Mouse (Mus musculus): ENCODE data around the gene Ttc17. TPM values are rescaled to one million over a fixed set of nuclear protein-coding genes. Genes with fewer than 3 reads are reported as not detected.

Ttc17 gene
- total and polyA plus RNA-seq, 2 experiments from 2014 or later: 19.1 to 22.9 TPM

DNA sequence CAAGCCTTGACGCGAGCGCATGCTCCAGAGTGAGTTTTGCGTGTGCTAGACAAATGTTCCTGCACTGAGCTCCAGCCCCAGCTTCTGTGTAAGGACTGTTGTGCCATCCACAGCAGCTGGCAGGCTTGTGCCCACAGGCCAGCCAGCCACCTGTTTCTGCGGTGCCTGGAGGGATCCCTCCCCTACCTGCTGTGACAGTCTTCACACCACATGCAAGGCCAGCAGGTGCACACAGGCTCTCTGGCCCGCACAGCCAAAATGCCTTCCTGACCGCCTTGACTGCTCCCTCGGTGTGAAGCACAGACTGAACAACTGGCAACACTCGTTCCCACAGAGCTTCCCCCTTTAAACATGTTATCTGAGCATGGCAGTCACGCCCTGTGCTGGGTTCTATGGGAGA, 102.5 kb downstream of the Ttc17 start:
- TF ChIP-seq CTCF (IDR thresholded peaks at IDR 0.05; ENCODE audit: low read depth): no peak
- peak; percentile 44; the same call in 1 of the 2 replicates for ATAC-seq
- H3K27ac ChIP-seq: no peak overlapping the region
- no peaks in the 10 kb centered on the region for H3K27me3 ChIP-seq (ENCODE audit: insufficient read depth, low read length)
- peaks cover 26% of the 10 kb centered on the region for H3K36me3 ChIP-seq (ENCODE audit: insufficient read depth, low read length)
- whole genome bisulfite sequencing: 71% methylated on average over 10 of the region's 10 CpGs
- H3K4me3 ChIP-seq (ENCODE audit: low read length): no peak overlapping the region
- H3K9ac ChIP-seq (replicated peaks; ENCODE audit: low read length): no peak overlapping the region
- no peak for DNase-seq (ENCODE audit: low spot score)
- H3K4me1 ChIP-seq (ENCODE audit: insufficient read depth, low read length): no peaks in the 10 kb centered on the region
- peaks cover 4% of the 10 kb centered on the region; the same call in 1 of the 2 replicates for H3K9me3 ChIP-seq (ENCODE audit: low read length)
- no peak overlapping the region for H3K4me2 ChIP-seq (ENCODE audit: low read depth, low read length)

DNA sequence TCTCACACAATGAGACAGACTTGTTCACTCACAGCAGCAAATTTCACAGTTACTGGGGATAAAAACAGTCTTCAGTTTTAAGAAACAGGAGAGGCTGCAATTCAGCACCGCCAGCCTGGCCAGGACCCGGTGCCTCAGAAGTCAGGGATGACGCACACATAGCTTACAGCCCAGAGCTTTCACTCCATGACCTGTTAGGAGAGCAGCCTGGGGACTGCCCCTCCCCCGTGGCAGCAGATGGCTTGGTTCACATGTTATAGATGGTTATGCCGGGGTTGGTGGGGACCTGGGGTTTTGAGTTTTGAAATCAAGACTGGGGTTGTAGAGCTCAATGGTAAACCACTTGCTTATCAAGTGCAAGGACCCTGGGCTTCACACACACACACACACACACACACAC, 104.1 kb downstream of the Ttc17 start:
- H3K9ac ChIP-seq (replicated peaks; ENCODE audit: low read length): no peak overlapping the region
- no peak overlapping the region for H3K4me2 ChIP-seq (ENCODE audit: low read depth, low read length)
- H3K9me3 ChIP-seq (ENCODE audit: low read length): peaks cover 4% of the 10 kb centered on the region; the same call in 1 of the 2 replicates
- no peak overlapping the region for H3K27ac ChIP-seq
- 63% methylated on average over 5 of the region's 5 CpGs for WGBS
- TF ChIP-seq CTCF (IDR thresholded peaks at IDR 0.05; ENCODE audit: low read depth): no peak
- H3K4me1 ChIP-seq (ENCODE audit: insufficient read depth, low read length): no peaks in the 10 kb centered on the region
- ATAC-seq: no peak
- DNase-seq (ENCODE audit: low spot score): peak; percentile 13
- H3K36me3 ChIP-seq (ENCODE audit: insufficient read depth, low read length): peaks cover 26% of the 10 kb centered on the region
- no peaks in the 10 kb centered on the region for H3K27me3 ChIP-seq (ENCODE audit: insufficient read depth, low read length)
- H3K4me3 ChIP-seq (ENCODE audit: low read length): no peak overlapping the region

DNA sequence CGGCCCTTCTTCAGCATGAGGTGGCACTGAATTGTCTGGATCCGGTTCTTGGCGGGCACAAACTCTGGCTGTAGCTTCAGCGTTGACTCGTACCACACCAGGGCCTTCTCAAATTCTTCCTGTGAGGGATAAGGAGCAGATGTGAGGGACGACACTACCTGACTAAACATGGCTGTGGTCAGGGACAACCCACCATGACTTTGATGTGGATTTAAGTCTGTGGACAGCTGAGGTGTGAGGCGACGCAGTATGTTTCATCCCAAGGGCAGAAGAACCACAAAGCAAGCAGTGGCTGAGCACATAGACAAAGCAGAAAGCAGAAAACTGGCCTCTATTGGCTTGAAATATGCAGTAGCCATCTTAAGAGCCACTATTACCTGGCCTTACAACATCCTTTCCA, 104.7 kb downstream of the Ttc17 start:
- peaks cover 4% of the 10 kb centered on the region; the same call in 1 of the 2 replicates for H3K9me3 ChIP-seq (ENCODE audit: low read length)
- WGBS: 90% methylated on average over 8 of the region's 8 CpGs
- no peaks in the 10 kb centered on the region for H3K4me1 ChIP-seq (ENCODE audit: insufficient read depth, low read length)
- no peaks in the 10 kb centered on the region for H3K27me3 ChIP-seq (ENCODE audit: insufficient read depth, low read length)
- DNase-seq (ENCODE audit: low spot score) (no peak), ATAC-seq (no peak)
- H3K36me3 ChIP-seq (ENCODE audit: insufficient read depth, low read length): peaks cover 26% of the 10 kb centered on the region
- no peak overlapping the region for H3K4me2 ChIP-seq (ENCODE audit: low read depth, low read length)
- H3K4me3 ChIP-seq (ENCODE audit: low read length): no peak overlapping the region
- no peak overlapping the region for H3K9ac ChIP-seq (replicated peaks; ENCODE audit: low read length)
- no peak overlapping the region for H3K27ac ChIP-seq
- no peak for TF ChIP-seq CTCF (IDR thresholded peaks at IDR 0.05; ENCODE audit: low read depth)

DNA sequence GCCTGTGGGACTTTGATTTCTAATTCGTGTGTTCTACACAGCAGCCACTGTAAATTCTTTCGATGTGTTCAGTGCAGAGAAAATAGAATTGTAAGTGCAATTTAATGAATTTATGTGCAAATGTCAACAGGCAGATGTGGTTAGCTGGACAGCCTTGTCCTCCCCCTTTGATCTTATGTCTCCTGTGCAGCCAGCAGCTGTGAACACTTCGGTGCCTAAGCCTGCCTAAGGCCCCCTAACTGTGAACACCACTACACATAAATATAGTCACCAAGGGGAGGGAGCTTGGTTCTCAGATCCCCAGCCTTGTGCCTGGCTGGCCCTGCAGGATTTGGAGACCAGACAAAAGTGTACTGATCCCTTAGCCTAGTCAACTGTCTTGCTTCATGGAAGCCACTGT, 109.0 kb downstream of the Ttc17 start:
- no peak for TF ChIP-seq CTCF (IDR thresholded peaks at IDR 0.05; ENCODE audit: low read depth)
- ATAC-seq (no peak), DNase-seq (ENCODE audit: low spot score) (no peak)
- Histone ChIP-seq H3K27ac (no peak overlapping the region), H3K9me3 (ENCODE audit: low read length) (peaks cover 4% of the 10 kb centered on the region; the same call in 1 of the 2 replicates), H3K4me3 (ENCODE audit: low read length) (no peak overlapping the region), H3K36me3 (ENCODE audit: insufficient read depth, low read length) (peaks cover 26% of the 10 kb centered on the region), H3K4me2 (ENCODE audit: low read depth, low read length) (no peak overlapping the region), H3K9ac (replicated peaks; ENCODE audit: low read length) (no peak overlapping the region), H3K27me3 (ENCODE audit: insufficient read depth, low read length) (no peaks in the 10 kb centered on the region), H3K4me1 (ENCODE audit: insufficient read depth, low read length) (no peaks in the 10 kb centered on the region)
- 64% methylated on average over 3 of the region's 3 CpGs for WGBS

DNA sequence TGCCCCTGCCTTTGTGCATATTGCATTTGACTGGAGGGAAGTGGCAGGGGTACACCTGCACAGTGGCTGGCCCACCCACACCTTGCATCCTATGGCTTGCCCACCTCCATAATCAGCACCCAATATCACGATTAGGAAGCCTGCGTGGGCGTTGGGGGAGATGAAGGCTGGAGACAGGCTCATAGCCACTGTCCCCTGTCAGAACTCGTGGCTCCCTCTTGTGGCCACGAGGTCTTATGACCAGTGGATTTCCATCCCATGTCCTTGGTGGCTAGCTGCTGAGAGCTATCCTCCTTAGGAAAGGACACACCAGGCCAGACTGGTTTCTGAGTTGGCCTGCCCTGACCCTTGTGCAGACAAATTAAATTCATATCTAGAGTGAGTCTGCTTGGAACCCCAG, 116.0 kb downstream of the Ttc17 start:
- Histone ChIP-seq H3K9me3 (ENCODE audit: low read length) (no peaks in the 10 kb centered on the region), H3K36me3 (ENCODE audit: insufficient read depth, low read length) (no peaks in the 10 kb centered on the region), H3K27me3 (ENCODE audit: insufficient read depth, low read length) (no peaks in the 10 kb centered on the region), H3K4me2 (ENCODE audit: low read depth, low read length) (no peak overlapping the region), H3K27ac (no peak overlapping the region), H3K9ac (replicated peaks; ENCODE audit: low read length) (no peak overlapping the region), H3K4me3 (ENCODE audit: low read length) (no peak overlapping the region), H3K4me1 (ENCODE audit: insufficient read depth, low read length) (0 out of 2 replicates have a peak, but pooled peaks cover 13% of the 10 kb centered on the region)
- WGBS: under 1% methylated on average over 5 of the region's 5 CpGs
- ATAC-seq (peak; percentile 77), DNase-seq (ENCODE audit: low spot score) (peak; percentile 90)
- peak; percentile 97 for TF ChIP-seq CTCF (IDR thresholded peaks at IDR 0.05; ENCODE audit: low read depth)

DNA sequence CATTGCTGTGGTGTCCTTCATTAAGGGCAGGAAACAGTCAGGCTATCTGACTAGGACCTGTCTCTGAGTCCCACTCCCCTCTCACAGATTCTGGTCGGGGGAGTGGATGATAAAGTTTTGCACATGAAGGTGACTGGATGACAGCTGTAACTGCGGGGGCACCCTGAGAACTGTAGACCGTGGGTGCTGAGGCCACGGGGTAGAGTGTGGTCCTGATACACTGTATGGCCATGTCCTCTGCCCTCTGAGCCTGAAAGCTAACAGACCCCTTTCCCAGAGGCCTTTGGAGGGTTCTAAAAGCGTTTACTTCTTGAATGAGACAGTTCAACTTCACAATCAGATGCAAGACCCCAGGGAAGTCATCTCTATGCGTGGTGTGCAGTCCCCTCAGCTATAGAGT, 116.8 kb downstream of the Ttc17 start:
- no peak for TF ChIP-seq CTCF (IDR thresholded peaks at IDR 0.05; ENCODE audit: low read depth)
- Histone ChIP-seq H3K9me3 (ENCODE audit: low read length) (no peaks in the 10 kb centered on the region), H3K4me2 (ENCODE audit: low read depth, low read length) (no peak overlapping the region), H3K9ac (replicated peaks; ENCODE audit: low read length) (no peak overlapping the region), H3K27ac (0 out of 2 replicates have a peak overlapping the region, but pooled peaks have one; percentile 7), H3K27me3 (ENCODE audit: insufficient read depth, low read length) (no peaks in the 10 kb centered on the region), H3K36me3 (ENCODE audit: insufficient read depth, low read length) (no peaks in the 10 kb centered on the region), H3K4me3 (ENCODE audit: low read length) (no peak overlapping the region), H3K4me1 (ENCODE audit: insufficient read depth, low read length) (0 out of 2 replicates have a peak, but pooled peaks cover 13% of the 10 kb centered on the region)
- WGBS: 28% methylated on average over 6 of the region's 6 CpGs
- ATAC-seq (peak; percentile 8; the same call in 1 of the 2 replicates), DNase-seq (ENCODE audit: low spot score) (no peak)

DNA sequence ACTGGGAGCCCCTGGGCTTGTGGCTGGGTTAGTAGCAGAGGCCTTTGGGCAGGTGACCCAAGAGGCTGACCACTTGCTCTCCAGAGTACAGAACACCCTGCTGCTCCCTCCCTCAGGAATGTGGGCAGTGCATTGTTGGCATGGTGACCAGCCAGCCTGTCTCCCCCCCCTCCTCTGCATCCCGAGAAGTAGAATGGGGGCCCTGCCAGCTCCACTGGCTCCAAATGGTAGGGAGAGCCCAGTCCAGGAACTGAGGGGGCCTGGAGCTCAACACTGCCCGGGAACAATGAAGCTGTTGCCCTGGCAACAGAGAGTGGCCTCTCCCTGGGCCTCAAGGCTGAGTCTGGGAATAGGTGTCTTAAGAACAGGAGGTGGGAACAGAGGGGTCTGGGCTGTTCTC, 117.3 kb downstream of the Ttc17 start:
- H3K27me3 ChIP-seq (ENCODE audit: insufficient read depth, low read length): no peaks in the 10 kb centered on the region
- H3K27ac ChIP-seq: no peak overlapping the region
- H3K36me3 ChIP-seq (ENCODE audit: insufficient read depth, low read length): no peaks in the 10 kb centered on the region
- no peak overlapping the region for H3K4me3 ChIP-seq (ENCODE audit: low read length)
- no peak overlapping the region for H3K4me2 ChIP-seq (ENCODE audit: low read depth, low read length)
- 0 out of 2 replicates have a peak, but pooled peaks cover 13% of the 10 kb centered on the region for H3K4me1 ChIP-seq (ENCODE audit: insufficient read depth, low read length)
- no peak overlapping the region for H3K9ac ChIP-seq (replicated peaks; ENCODE audit: low read length)
- no peak for TF ChIP-seq CTCF (IDR thresholded peaks at IDR 0.05; ENCODE audit: low read depth)
- DNase-seq (ENCODE audit: low spot score) (peak; percentile 71), ATAC-seq (peak; percentile 86)
- WGBS: 0% methylated on average over 2 of the region's 2 CpGs
- no peaks in the 10 kb centered on the region for H3K9me3 ChIP-seq (ENCODE audit: low read length)
